Mouse (Mus musculus): Measurements from ENCODE around the gene Aig1. TPM values are rescaled to one million over a fixed set of nuclear protein-coding genes. Genes with fewer than 3 reads are reported as not detected.

The Aig1 gene
- polyA plus RNA-seq, 1 experiment from 2014 or later: 22.0 TPM

DNA sequence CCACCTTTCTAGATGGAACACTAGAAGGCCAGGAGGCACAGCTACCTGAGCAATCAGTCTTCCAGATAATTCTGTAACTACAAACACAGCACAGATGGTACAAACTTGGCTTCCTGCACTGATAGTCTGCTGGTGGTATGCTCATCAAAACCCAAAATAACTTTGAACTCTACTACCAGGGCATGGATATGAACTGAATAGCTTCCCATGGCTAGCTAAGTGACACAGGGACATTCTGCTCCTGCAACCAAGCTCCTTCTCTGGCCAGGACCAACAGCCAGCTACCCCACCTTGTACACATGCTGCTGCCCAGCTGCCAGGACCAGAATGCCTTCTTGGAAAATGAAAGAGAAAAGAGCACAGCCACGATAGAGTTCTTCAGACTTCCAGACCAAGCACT, 60.5 kb downstream of the Aig1 start:
- 94% methylated on average over 1 of the region's 1 CpGs for WGBS
- no peak for DNase-seq (ENCODE audit: low spot score)
- no peaks in the 10 kb centered on the region for H3K9me3 ChIP-seq (ENCODE audit: control insufficient read depth, low read length)
- ATAC-seq (replicated peaks; ENCODE audit: low FRiP score): no peak
- no peak overlapping the region for H3K27ac ChIP-seq (ENCODE audit: low read depth, low read length)
- H3K36me3 ChIP-seq (ENCODE audit: control insufficient read depth, insufficient read depth, low read length): no peaks in the 10 kb centered on the region
- no peak overlapping the region for H3K9ac ChIP-seq (ENCODE audit: low read length)
- H3K4me1 ChIP-seq (replicated peaks; ENCODE audit: control insufficient read depth, insufficient read depth, low read length): no peaks in the 10 kb centered on the region
- no peaks in the 10 kb centered on the region for H3K27me3 ChIP-seq (ENCODE audit: control insufficient read depth, insufficient read depth, low read length)
- H3K4me2 ChIP-seq (ENCODE audit: low read depth, low read length, severe bottlenecking): no peak overlapping the region
- H3K4me3 ChIP-seq (ENCODE audit: low read depth, low read length): no peak overlapping the region

DNA sequence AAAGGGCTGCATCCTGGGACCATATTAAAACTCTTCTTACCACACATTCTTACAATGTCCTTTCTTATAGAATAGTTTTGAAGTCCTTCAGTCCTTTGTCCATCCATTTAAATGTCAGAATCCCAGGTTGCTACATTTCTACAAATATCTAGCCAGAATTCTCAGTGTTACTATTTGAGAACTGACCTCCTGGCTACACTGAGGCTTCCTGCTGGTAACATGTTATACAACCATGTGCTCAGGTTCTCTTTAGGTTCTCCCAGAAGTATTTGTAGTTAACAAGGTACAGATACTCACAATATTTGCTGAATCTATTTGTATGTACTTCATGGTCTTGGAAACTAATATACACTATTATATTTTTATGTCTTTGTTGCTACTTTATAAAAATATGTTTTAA, 62.0 kb downstream of the Aig1 start:
- DNase-seq (ENCODE audit: low spot score): no peak
- no peak overlapping the region for H3K9ac ChIP-seq (ENCODE audit: low read length)
- H3K36me3 ChIP-seq (ENCODE audit: control insufficient read depth, insufficient read depth, low read length): no peaks in the 10 kb centered on the region
- no peaks in the 10 kb centered on the region for H3K27me3 ChIP-seq (ENCODE audit: control insufficient read depth, insufficient read depth, low read length)
- H3K4me2 ChIP-seq (ENCODE audit: low read depth, low read length, severe bottlenecking): no peak overlapping the region
- no peak for ATAC-seq (replicated peaks; ENCODE audit: low FRiP score)
- H3K27ac ChIP-seq (ENCODE audit: low read depth, low read length): no peak overlapping the region
- H3K4me1 ChIP-seq (replicated peaks; ENCODE audit: control insufficient read depth, insufficient read depth, low read length): no peaks in the 10 kb centered on the region
- H3K4me3 ChIP-seq (ENCODE audit: low read depth, low read length): no peak overlapping the region
- no peaks in the 10 kb centered on the region for H3K9me3 ChIP-seq (ENCODE audit: control insufficient read depth, low read length)

DNA sequence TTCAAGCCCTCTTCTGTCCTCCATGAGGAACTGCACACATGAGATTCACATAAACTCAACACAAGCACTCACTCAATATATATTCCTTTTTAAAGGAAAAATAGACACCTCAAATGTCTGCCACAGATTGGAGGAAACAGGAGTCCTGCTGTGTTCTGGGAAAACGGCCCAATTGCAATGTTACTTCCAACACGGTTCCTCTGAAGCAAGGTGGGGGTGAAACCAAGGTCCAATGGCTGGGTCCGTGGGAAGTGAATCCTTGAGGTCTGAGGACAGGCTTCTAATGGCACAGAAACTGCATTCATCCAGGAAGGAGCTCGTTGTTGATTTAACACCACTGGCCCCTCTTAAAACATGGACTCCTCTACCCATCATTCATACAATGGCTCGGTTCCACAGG, 67.5 kb downstream of the Aig1 start:
- WGBS: 89% methylated on average over 5 of the region's 5 CpGs
- Histone ChIP-seq H3K4me3 (ENCODE audit: low read depth, low read length) (no peak overlapping the region), H3K27me3 (ENCODE audit: control insufficient read depth, insufficient read depth, low read length) (no peaks in the 10 kb centered on the region), H3K36me3 (ENCODE audit: control insufficient read depth, insufficient read depth, low read length) (no peaks in the 10 kb centered on the region), H3K27ac (ENCODE audit: low read depth, low read length) (no peak overlapping the region), H3K9me3 (ENCODE audit: control insufficient read depth, low read length) (no peaks in the 10 kb centered on the region), H3K9ac (ENCODE audit: low read length) (no peak overlapping the region), H3K4me2 (ENCODE audit: low read depth, low read length, severe bottlenecking) (no peak overlapping the region), H3K4me1 (replicated peaks; ENCODE audit: control insufficient read depth, insufficient read depth, low read length) (no peaks in the 10 kb centered on the region)
- ATAC-seq (replicated peaks; ENCODE audit: low FRiP score): no peak
- no peak for DNase-seq (ENCODE audit: low spot score)

GRCm38 (mm10) chr10:13793458-13793857, 75.3 kb downstream of the Aig1 start:
- H3K27me3 ChIP-seq (ENCODE audit: control insufficient read depth, insufficient read depth, low read length): no peaks in the 10 kb centered on the region
- H3K27ac ChIP-seq (ENCODE audit: low read depth, low read length): no peak overlapping the region
- no peak overlapping the region for H3K4me3 ChIP-seq (ENCODE audit: low read depth, low read length)
- no peaks in the 10 kb centered on the region for H3K4me1 ChIP-seq (replicated peaks; ENCODE audit: control insufficient read depth, insufficient read depth, low read length)
- ATAC-seq (replicated peaks; ENCODE audit: low FRiP score) (no peak), DNase-seq (ENCODE audit: low spot score) (no peak)
- H3K4me2 ChIP-seq (ENCODE audit: low read depth, low read length, severe bottlenecking): no peak overlapping the region
- 91% methylated on average over 1 of the region's 1 CpGs for WGBS
- no peaks in the 10 kb centered on the region for H3K36me3 ChIP-seq (ENCODE audit: control insufficient read depth, insufficient read depth, low read length)
- H3K9ac ChIP-seq (ENCODE audit: low read length): no peak overlapping the region
- H3K9me3 ChIP-seq (ENCODE audit: control insufficient read depth, low read length): no peaks in the 10 kb centered on the region

DNA sequence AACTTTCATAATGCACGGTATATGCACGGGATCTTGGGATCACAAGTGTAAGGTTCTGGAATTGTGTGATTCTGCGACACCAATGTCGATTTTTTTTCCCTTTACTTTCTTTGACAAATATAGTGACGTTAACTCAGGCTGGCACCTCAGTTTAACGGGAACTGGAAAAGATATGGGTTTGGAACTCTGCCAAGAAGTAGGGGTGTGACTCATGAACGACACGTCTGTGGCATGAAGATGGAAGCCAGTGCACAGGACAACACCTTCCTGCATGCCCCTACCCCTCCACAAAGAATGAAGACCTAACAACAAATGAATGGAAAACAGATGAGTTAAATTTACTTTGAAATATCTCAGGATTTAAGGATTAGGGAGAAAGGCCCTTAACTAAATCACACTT, 76.0 kb downstream of the Aig1 start:
- H3K27me3 ChIP-seq (ENCODE audit: control insufficient read depth, insufficient read depth, low read length): no peaks in the 10 kb centered on the region
- DNase-seq (ENCODE audit: low spot score): no peak
- no peak overlapping the region for H3K4me3 ChIP-seq (ENCODE audit: low read depth, low read length)
- H3K4me1 ChIP-seq (replicated peaks; ENCODE audit: control insufficient read depth, insufficient read depth, low read length): no peaks in the 10 kb centered on the region
- no peaks in the 10 kb centered on the region for H3K9me3 ChIP-seq (ENCODE audit: control insufficient read depth, low read length)
- ATAC-seq (replicated peaks; ENCODE audit: low FRiP score): no peak
- H3K27ac ChIP-seq (ENCODE audit: low read depth, low read length): no peak overlapping the region
- no peak overlapping the region for H3K4me2 ChIP-seq (ENCODE audit: low read depth, low read length, severe bottlenecking)
- 95% methylated on average over 8 of the region's 8 CpGs for WGBS
- H3K9ac ChIP-seq (ENCODE audit: low read length): no peak overlapping the region
- H3K36me3 ChIP-seq (ENCODE audit: control insufficient read depth, insufficient read depth, low read length): no peaks in the 10 kb centered on the region

DNA sequence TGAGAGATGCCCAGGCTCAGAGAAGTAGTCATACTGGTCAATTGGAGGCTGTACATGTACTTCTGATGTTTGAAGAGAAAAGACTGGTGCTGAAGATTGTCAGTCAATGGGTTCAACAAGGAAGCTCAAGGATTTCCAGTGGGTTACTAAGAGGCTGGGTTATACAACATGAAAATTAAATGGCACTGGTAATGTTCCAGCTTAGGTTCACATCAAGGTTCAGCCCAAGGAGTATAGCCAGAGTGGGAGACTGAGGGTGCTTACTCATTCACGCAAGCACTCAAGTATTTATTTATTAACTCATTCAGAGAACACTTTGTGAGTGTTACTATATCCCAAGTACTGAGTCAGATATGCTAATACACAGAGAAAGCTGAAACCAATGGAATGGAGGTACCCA, 79.2 kb downstream of the Aig1 start:
- WGBS: 95% methylated on average over 1 of the region's 1 CpGs
- no peaks in the 10 kb centered on the region for H3K36me3 ChIP-seq (ENCODE audit: control insufficient read depth, insufficient read depth, low read length)
- DNase-seq (ENCODE audit: low spot score) (no peak), ATAC-seq (replicated peaks; ENCODE audit: low FRiP score) (no peak)
- H3K9me3 ChIP-seq (ENCODE audit: control insufficient read depth, low read length): no peaks in the 10 kb centered on the region
- H3K27me3 ChIP-seq (ENCODE audit: control insufficient read depth, insufficient read depth, low read length): no peaks in the 10 kb centered on the region
- H3K27ac ChIP-seq (ENCODE audit: low read depth, low read length): no peak overlapping the region
- no peaks in the 10 kb centered on the region for H3K4me1 ChIP-seq (replicated peaks; ENCODE audit: control insufficient read depth, insufficient read depth, low read length)
- H3K9ac ChIP-seq (ENCODE audit: low read length): no peak overlapping the region
- H3K4me3 ChIP-seq (ENCODE audit: low read depth, low read length): no peak overlapping the region
- H3K4me2 ChIP-seq (ENCODE audit: low read depth, low read length, severe bottlenecking): no peak overlapping the region

DNA sequence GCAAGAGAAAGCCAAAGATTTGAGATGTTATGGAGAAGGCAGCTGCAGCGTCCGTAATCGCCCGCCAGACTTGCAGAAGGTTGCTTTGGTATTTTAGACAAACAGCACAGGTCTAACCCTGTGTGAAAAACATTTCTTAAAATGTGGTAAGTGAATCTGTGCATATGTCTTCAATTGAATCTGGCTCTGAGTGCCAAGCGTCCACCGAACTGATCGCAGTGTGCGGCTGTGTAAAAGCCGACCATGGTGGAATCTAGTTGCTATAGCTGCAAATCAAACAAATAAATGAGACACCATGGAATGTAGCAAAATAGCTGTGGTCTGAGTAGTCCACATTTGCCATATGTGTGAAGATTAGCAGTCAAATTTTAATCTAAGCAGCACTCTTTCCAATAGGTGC, 80.7 kb downstream of the Aig1 start:
- no peak overlapping the region for H3K27ac ChIP-seq (ENCODE audit: low read depth, low read length)
- H3K4me1 ChIP-seq (replicated peaks; ENCODE audit: control insufficient read depth, insufficient read depth, low read length): no peaks in the 10 kb centered on the region
- no peak for ATAC-seq (replicated peaks; ENCODE audit: low FRiP score)
- no peak overlapping the region for H3K4me2 ChIP-seq (ENCODE audit: low read depth, low read length, severe bottlenecking)
- H3K9ac ChIP-seq (ENCODE audit: low read length): no peak overlapping the region
- H3K4me3 ChIP-seq (ENCODE audit: low read depth, low read length): no peak overlapping the region
- WGBS: 92% methylated on average over 9 of the region's 9 CpGs
- no peak for DNase-seq (ENCODE audit: low spot score)
- no peaks in the 10 kb centered on the region for H3K36me3 ChIP-seq (ENCODE audit: control insufficient read depth, insufficient read depth, low read length)
- no peaks in the 10 kb centered on the region for H3K27me3 ChIP-seq (ENCODE audit: control insufficient read depth, insufficient read depth, low read length)
- no peaks in the 10 kb centered on the region for H3K9me3 ChIP-seq (ENCODE audit: control insufficient read depth, low read length)

DNA sequence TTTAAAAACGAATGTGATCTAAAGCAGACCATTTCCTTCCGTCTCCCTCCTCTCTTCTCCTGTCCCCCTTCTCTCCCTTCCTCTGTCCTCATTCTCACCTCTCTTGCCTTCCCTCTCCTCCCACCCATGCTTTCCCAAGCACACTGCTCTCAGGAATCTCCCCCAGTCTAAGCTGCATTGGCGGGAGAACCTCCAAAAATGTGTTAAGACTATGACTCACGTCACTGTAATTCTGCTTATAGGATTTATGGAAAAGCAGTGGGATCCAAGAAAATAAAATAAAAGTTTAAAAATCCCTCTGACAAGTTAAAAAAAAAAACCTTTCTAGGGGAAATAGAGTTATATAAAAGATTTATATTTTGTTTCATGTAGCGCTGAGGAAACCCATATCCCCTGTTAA, 86.0 kb downstream of the Aig1 start:
- WGBS: 91% methylated on average over 5 of the region's 5 CpGs
- H3K9ac ChIP-seq (ENCODE audit: low read length): no peak overlapping the region
- no peak for ATAC-seq (replicated peaks; ENCODE audit: low FRiP score)

GRCm38 (mm10) chr10:13782235-13782757, 86.5 kb downstream of the Aig1 start:
- no peak for DNase-seq (ENCODE audit: low spot score)
- no peaks in the 10 kb centered on the region for H3K27me3 ChIP-seq (ENCODE audit: control insufficient read depth, insufficient read depth, low read length)
- WGBS: 90% methylated on average over 10 of the region's 10 CpGs
- H3K4me3 ChIP-seq (ENCODE audit: low read depth, low read length): no peak overlapping the region
- H3K4me1 ChIP-seq (replicated peaks; ENCODE audit: control insufficient read depth, insufficient read depth, low read length): no peaks in the 10 kb centered on the region
- no peak for ATAC-seq (replicated peaks; ENCODE audit: low FRiP score)
- no peaks in the 10 kb centered on the region for H3K36me3 ChIP-seq (ENCODE audit: control insufficient read depth, insufficient read depth, low read length)
- H3K9me3 ChIP-seq (ENCODE audit: control insufficient read depth, low read length): no peaks in the 10 kb centered on the region
- no peak overlapping the region for H3K9ac ChIP-seq (ENCODE audit: low read length)
- no peak overlapping the region for H3K27ac ChIP-seq (ENCODE audit: low read depth, low read length)
- H3K4me2 ChIP-seq (ENCODE audit: low read depth, low read length, severe bottlenecking): no peak overlapping the region

More for the DNA sequence above, 86.0 kb downstream of the Aig1 start:
- DNase-seq (ENCODE audit: low spot score): no peak
- H3K4me1 ChIP-seq (replicated peaks; ENCODE audit: control insufficient read depth, insufficient read depth, low read length): no peaks in the 10 kb centered on the region
- H3K4me2 ChIP-seq (ENCODE audit: low read depth, low read length, severe bottlenecking): no peak overlapping the region
- H3K4me3 ChIP-seq (ENCODE audit: low read depth, low read length): no peak overlapping the region
- H3K9me3 ChIP-seq (ENCODE audit: control insufficient read depth, low read length): no peaks in the 10 kb centered on the region
- H3K36me3 ChIP-seq (ENCODE audit: control insufficient read depth, insufficient read depth, low read length): no peaks in the 10 kb centered on the region
- no peak overlapping the region for H3K27ac ChIP-seq (ENCODE audit: low read depth, low read length)
- no peaks in the 10 kb centered on the region for H3K27me3 ChIP-seq (ENCODE audit: control insufficient read depth, insufficient read depth, low read length)

Measured in forebrain, embryonic 11.5 days (tissue).